Mouse (Mus musculus) cortical plate, adult 2 months (tissue): ENCODE data around the gene Gm49673.
"Not testable (repeated sequence)": the region's sequence is repeated elsewhere in the genome, so short reads cannot be mapped to it uniquely, and the experiment has no call there.

Experiments
- CTCF ChIP-seq: fragments of 200-500 bp; IDR thresholded peaks from 2 replicates; pipeline ENCODE4 v1.5.1; 2011; ENCODE audit warnings: mild to moderate bottlenecking, control low read depth, low read length; ENCODE audit not compliant: insufficient read depth; ENCODE audit errors: extremely low read depth
- POLR2A ChIP-seq: fragments of 200-500 bp; IDR thresholded peaks from 2 replicates; pipeline ENCODE4 v1.6.1; 2011; ENCODE audit warnings: mild to moderate bottlenecking, low read length, control low read depth; ENCODE audit not compliant: insufficient read depth; ENCODE audit errors: extremely low read depth

- not testable (repeated sequence) for TF ChIP-seq CTCF, POLR2A
Measured at GRCm38 (mm10) chr17:8092537-8093526, 54.8 kb downstream of the Gm49673 start.
